Mouse (Mus musculus) lung, adult 18-20 months (tissue): ENCODE results near the gene Pdcd11.

Source experiments
- DNase-seq, 2 experiments: peaks; one replicate each; pipeline ENCODE4 v3.0.0; 2022; ENCODE audit warnings: mixed read lengths in 2 of 2

Gene Pdcd11

DNA sequence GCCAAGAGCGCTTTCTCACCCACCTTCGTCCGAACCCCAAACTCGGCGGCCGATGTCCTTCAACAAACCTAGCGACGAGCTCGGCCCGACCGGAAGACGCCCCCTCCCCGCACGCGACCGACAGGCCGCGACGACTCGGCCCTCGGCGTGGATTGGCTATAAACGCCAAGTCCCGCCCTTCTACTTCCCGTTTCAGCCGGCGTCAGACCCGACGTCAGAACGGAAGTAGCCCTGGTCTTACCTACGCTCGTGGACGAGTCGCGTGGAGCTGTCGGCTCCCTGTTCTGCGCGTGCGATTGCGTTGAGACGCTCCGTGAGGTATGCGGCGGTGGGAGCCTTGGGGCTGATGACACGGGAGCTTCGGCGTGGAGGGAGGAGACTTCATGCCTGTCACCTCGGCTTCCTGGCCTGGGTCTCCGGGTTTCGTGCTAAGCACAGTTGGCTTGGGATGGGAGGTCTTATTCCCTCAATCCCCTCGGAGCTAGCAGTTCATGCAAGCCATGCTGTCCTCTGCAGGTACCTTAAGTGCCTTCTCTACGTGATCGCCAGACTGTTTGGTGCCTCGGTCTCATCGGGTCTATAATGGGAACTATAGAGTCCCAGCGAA, at the start of gene Pdcd11, which contains the start of gene Usmg5:
TSS of gene Pdcd11 (plus strand) at position 219 of the 607 bp plus-strand sequence.
TSS of gene Usmg5 (minus strand) at position 98 of the 607 bp plus-strand sequence.
- DNase-seq = peak; percentile 96 to 97

DNA sequence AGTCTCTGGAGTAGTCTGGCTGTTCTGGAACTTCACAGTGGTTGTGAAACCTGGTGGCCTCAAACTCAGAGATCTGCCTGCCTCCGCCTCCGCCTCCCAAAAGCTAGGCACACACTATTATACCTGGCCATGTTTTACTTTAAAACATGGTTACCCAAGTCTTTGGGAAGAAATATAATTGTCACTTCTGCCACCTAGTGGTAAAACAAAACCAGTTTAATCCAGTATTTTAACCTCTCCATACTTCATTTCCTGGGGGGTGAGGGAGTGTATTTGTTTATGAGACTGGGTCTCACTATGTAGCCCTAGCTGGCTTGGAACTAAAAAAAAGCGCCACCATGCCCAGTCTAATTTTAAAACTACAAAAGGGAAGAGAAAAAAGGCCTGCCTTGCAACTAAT, 47.0 kb upstream of the Pdcd11 start:
- DNase-seq = no peak

DNA sequence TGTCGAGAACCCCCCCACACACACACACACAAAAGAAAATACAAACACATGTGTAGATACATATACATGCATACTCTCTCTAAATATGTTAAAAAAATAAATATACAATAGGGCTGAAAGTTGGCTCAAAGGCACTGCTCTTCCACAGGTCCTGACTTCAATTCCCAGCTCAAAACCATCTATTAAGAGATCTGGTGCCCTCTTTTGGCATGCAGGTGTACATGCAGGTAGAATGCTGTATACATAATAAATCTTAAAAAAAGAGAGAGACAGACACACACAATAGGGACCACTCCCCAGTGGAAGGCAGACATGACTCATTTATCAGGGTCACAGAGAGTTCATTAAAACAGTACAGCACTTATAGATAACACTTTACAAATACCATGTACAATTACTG, 44.2 kb upstream of the Pdcd11 start:
- DNase-seq = no peak

DNA sequence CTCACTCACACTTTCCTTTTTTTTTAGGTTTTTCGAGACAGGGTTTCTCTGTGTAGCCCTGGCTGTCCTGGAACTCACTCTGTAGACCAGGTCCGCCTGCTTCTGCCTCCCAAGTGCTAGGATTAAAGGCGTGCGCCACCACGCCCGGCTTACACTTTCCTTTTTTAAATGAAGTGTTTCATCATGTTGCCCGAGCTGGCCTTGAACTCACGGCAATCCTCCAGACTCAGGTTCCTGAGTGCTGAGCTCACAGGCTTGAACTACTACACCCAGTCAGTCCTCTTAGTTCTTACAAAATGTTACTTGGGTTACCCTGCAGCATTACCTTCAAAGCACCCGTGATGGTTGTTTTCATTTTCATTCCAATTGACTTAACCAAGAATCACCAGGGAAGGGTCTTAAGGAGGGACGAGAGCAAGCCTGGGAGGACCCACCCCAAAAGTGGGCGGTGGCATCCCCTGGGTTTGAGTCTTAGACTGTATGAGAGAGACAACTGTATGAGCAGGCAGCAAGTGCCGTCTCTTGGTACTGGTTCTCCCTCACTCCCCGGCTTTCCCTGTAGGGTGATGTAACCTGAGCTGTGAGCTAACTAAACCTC, 43.2 kb upstream of the Pdcd11 start:
- no peak for DNase-seq

DNA sequence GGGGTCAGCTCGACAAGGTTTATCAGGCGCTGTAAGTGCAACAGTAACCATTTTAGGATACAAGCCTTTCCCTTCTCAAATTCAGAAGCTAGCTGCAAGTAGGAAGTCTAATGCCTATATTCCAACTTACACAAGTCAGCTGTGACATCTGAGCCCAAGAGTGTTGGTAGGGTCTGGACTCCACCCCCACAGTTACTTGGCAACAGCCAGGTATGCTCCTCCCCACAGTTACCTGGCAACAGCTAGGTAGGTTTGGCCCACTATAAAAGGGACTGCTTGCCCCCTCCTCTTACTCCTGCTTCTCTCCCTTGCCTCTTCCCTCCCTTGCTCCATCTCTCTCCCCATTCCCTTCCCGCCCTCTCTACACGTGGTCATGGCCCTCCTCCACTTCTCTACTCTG, 41.5 kb upstream of the Pdcd11 start:
- peak in 1 of 2 experiments; percentile 25 for DNase-seq

DNA sequence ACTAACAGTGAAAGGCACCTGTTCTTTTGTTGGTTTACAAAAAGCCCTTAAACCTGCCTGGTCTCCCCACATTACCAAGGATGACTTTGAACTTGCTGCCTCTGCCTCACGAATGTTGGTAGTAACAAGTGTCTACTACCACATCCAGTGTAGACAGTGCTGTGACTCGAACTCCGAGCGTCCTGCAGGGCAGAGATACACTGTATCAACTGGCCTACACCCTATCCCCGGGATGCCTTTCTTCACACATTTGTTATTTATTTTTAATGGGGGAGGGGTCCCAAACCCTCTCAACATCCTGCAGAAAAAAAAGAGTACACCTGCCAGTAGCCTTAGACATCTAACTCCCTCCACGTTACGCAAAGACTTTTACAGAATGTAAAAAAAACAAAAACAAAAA, 40.7 kb upstream of the Pdcd11 start:
- DNase-seq = no peak

DNA sequence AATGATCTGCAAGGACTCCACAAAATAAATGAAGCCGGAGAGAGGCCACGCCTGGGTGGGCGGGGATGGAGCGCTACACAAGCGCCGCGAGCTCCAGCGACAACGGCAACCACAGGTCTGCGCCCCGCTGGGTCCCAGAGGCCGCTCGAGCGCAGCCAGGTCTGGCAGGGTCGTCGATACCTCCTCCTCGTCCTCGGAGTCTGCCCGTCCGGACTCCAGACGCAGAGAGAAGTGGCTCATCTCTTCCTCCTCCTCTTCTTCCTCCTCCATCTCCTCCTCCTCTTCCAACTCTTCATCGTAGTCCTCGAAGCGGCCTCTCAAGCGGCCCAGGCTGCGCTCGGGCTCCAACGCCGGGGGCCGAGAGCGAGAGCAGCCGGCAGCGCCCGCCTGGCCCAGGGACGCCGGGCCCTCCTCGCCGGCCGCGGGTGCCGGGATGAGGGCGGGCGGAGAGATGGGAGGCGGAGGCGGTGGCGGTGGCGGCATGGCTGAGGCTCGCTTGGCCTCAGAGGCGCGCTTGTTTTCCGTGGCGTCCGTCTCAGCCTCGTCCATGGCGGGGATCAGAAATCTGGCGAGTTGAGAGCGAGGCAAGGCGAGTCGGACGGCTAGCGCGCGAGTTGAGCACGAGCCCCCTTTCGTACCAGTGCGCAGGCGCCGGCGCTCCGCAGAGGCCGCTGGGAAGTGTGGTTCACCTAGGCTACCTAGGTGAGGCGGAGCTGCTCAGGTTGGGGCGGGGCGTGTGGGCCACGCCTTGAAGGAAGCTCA, 40.1 kb upstream of the Pdcd11 start, which contains the start of gene Pcgf6:
TSS of gene Pcgf6 (minus strand) at position 636 of the 762 bp plus-strand sequence.
- DNase-seq = peak; percentile 83 to 86

DNA sequence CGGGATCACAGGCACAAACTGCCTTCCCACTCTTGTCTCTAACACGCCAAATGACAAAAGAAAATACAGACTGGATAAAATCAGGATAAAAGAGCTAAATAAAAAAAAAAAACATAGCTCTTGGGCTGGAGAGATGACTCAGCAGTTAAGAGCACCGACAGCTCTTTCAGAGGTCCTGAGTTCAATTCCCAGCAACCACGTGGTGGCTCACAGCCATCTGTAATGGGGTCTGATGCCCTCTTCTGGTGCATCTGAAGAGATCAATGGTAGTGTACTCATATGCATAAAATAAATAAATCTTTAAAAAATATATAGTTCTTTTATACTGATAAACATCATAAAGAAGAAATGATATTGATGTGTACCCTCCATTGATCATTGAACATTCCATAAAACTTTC, 37.6 kb upstream of the Pdcd11 start:
- no peak for DNase-seq

DNA sequence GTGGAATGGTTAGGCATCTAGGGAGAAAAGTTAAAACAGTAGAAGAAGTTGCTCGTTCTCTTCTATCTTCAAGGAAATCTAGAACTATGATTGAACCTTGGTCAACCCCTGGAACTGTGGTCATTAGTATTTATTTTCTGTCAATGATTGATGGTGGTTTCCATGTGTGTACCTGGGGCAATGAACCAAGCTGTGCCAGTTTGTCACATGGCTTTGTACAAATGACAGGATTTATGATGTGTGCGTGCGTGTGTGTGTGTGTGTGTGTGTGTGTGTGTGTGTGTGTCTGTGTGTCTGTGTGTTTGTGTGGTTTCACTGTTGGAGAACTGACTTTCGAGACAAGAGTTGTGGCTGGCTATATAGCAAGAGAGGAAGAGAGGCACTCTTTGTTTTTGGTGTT, 37.1 kb upstream of the Pdcd11 start:
- DNase-seq = no peak

DNA sequence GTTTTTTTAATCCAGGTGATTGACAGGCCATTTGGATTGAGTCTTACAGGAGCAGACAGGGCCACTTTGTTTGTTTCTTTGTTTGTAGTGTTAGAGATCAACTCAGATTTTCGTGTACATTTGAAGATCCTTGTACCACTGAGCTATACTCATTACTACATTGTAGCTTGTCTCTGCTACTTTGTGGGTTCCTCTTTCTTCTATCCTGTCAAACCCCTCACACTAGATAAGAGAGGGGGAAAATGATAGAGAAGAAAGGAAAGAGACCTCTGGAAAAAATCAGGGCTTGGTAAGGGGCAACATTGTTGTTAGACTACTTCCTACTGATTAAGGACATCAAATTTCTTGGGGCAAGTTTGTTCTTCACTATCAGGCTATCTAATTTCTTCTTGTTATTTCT, 32.9 kb upstream of the Pdcd11 start:
- DNase-seq = no peak

DNA sequence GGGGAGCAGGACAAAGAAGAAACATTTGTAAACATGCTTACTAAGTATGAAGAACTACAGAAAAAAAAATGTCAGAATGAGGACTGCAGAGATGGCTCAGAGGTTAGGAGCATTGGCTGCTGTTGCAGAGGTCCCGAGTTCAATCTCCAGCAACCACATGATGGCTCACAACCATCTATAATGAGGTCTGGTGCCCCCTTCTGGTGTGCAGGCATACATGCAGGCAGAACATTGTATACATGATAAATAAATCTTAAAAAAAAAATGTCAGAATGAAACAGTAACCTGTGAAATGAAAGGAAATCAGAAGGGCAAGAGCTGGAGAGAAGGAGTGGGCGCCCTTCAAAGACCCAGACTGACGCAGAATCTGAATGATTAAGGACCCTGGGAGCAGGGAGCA, 24.7 kb upstream of the Pdcd11 start:
- no peak for DNase-seq

DNA sequence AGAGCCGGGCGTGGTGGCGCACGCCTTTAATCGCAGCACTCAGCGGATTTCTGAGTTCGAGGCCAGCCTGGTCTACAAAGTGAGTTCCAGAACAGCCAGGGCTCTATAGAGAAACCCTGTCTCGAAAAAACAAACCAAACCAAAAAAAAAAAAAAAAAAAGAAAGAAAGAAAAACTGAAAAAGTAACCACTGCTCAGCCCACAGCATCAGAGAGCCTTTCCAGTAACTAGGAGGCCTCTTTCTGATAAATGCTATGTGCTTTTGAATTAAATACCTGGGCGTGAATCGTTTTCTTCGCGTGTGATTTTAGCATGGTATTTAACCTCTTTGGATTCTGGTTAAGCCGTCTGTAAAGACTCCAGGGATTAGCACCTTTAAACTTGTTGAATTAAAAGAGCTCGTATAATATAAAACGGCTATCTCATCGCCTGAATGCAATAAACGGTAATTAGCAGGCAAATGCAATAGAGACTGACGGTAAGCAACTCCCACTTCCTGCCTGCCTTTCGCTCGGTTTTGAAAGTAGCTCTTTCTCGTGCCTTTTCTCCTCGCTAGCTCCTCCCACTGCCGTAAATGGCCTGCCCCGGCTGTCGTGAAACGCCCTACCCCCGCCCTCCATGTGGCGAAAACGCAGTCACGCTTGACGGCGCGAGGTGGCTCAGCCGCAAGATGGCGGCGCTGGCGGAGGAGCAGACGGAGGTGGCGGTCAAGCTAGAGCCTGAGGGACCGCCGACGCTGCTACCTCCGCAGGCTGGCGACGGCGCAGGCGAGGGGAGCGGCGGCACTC, 23.3 kb upstream of the Pdcd11 start, which contains the start of gene Taf5:
TSS of gene Taf5 (plus strand) at position 651 of the 787 bp plus-strand sequence.
- DNase-seq = peak; percentile 97 to 98

DNA sequence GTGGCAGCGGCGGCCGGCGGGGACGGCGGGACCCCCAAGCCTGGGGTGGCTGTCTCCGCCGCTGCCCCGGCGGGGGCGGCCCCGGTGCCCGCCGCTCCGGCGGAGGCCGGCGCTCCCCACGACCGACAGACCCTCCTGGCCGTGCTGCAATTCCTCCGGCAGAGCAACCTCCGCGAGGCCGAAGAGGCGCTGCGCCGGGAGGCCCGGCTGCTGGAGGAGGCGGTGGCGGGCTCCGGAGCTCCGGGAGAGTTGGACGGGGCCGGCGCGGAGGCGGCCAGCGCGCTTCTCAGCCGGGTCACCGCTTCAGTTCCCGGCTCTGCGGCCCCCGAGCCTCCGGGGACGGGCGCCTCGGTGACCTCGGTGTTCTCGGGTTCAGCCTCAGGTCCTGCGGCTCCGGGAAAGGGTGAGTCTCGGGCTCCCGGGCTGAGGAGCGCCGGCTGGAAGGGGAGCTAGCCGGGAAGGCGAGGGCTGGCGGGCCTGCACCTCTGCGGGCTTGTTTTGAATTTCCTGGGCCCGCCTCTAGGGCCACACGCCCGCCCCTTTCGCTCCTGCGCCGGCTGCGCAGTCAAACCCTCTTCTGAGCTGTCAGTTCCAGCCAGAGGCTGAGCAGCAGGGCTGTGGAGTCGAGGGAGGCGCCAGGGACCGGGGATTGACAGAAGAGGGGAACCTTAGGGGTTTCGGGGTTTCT, 22.5 kb upstream of the Pdcd11 start:
- DNase-seq = peak; percentile 87 to 89

DNA sequence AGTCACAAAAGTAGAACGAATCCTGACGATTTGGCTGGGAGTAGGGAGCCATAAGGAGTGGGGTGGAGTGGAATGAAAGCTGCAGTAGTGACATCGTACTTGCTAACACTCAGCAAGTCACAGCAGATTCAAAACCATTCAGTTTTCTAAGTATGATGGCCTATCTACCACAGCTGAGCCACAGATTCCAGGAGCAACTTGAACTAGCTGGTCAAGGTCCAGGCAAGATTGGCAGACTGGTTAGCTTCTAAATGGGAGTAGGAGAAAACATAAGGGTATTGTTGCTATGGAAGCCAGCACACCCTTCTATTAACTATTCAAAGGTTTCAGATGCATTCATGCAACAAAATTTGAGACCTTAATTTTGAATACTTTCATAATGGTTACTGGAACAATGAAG, 2.3 kb upstream of the Pdcd11 start:
- DNase-seq = no peak

DNA sequence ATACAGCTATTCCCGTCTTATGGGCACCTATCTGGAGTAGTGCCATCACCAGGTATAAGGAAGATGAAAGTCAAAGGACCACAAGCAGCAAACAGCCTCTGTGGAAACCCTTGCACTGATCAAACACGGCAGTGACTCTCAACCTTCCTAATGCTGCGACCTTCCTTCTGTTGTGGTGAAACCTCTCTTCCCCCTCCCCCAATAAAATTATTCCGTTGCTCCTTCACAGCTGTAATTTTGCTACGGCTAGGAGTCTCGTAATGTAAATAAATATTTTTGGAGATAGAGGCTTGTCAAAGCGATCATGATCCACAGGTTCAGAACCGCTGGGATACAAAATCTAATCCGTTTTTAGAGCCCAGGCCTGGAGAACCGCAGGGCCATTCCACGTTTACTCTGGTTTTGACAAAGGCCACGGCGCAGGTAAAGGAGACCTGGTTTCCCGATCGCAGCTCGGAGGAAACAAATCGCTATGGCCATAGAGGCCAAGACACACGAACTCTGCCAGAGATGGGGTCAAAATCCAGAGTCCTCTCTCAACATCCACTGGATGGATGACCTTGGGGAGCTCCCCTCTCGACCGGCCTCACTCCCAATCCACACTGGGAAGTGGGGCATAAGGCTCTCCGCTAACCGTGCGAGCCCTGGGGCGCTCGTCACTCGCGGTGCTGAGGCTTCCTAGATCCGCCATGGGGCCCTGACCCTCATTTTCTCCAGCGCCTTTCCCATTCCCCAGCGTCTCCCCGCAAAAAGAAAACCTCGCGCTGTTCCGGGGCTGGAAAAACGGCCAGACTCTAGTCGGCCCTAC, 646 bp upstream of the Pdcd11 start:
- DNase-seq = no peak

DNA sequence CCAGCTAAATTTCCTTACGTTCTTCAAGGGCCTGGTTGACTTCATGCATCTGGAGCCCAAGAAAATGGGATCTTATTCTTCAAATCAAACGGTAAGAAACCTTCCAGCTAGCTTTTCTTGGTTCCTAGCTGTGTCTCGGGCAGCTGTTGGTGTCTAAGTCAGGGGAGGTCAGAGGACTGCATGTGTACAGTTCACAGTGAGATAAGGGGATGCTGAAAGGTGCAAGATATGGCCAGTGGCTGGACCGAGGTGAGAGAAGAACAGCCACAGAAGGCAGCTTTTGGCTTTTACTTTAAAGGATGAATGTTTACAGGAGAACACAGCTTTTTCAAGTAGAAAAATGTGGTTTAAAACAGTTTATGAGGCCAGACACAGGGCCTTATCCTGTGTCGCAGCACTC, 10.5 kb downstream of the Pdcd11 start:
- DNase-seq = no peak

DNA sequence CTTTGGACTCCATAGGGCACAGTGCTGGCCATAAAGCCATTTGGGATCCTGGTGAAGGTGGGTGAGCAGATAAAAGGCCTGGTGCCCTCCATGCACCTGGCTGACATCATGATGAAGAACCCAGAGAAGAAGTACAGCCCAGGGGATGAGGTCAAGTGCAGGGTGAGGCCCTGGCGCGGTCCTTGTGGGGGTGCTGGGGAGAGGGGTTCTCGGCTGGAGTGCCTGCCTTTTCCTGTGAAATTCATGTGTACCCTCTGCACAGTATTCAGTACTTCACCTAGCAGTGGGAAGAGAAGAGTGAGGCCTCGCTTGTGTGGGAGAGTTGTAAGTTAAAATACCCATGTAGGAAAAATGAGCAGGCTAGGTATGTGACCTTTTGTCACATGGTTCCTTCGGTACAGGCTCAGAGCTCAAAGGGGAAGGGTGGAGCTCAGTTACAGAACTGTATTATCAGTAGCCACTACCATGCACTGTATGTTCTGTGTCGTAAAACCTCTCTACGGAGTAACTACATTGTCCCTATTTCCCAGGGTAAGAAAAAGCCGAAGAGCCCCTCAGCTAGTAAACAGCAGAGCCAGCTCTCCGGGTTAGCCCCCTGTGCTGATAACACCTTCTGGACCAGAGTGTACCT, 14.2 kb downstream of the Pdcd11 start:
- no peak for DNase-seq

DNA sequence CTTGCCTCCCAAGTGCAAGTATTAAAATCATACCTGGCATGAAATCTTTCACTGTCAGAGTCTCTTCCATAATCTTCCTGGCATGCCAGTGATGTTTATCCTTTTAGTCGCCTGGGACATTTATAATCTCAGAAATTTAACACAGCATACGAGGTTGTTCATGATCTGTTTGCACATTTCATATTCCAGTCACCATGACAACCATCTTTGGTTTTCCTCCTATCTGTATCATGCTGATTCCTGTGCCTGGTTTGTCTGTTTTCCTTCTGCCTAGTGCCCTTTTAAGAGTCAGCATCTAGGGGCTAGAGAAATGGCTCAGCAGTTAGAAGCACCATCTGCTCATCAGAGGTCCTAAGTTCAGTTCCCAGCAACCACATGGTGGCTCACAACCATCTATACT, 28.1 kb downstream of the Pdcd11 start:
- DNase-seq = no peak

DNA sequence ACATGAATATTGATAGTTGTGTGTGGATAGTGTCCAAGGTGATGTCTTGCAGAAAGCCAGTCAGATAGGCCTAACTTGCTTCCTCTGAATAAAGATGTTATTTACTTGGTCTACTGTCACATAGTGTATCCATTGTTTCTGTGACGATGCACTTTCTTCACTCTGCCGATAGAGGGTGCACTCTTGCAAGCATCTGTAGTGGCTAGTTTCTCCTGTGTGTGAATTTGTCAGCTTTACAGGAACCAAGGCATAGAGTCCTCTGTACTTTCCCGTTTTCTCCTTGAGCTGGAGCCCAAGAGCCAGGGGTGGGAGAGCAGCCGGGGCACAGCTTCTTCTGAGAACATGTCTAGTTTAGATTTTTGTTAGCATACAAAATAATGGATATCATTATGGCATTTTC, 30.5 kb downstream of the Pdcd11 start:
- DNase-seq = peak in 1 of 2 experiments; percentile 13

DNA sequence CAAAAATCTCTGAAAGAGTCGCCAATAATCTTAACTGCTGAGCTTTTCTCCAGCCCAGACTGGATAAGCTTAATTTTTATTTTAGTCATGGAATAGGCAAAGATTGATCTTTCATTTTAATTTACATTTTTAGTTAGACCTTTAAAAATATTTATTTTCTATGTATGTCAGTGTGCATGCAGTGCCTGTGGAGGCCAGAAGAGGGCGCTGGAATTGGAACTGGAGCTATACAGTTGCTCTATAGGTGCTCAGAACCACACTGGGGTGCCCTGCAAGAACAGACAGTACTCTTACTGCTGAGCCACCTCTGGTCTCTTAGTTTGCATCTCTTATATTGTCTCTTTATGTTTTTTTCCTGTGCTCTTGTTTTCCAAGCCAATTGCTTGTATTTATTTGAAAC, 32.2 kb downstream of the Pdcd11 start:
- no peak for DNase-seq

DNA sequence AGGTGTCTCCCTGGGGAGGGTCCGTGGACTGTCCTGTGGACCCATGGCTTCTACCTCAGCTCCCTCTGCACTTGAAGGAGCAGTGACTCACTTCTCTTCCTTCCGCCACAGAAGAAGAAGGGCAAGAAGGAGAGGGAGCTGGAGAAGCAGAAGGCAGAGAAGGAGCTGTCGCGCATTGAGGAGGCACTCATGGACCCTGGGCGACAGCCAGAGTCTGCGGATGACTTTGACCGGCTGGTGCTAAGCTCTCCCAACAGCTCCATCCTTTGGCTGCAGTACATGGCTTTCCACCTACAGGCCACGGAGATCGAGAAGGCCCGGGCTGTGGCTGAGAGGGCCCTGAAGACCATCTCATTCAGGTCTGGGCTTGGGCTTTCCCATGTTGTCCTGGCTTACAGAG, 37.6 kb downstream of the Pdcd11 start:
- DNase-seq = no peak
